Mouse (Mus musculus): ENCODE results near the gene Tusc2. TPM values are rescaled to one million over a fixed set of nuclear protein-coding genes. Genes with fewer than 3 reads are reported as not detected.
A peak's percentile ranks its signal among the peaks of the same experiment; 100 is the strongest.

The Tusc2 gene
- total RNA-seq, 2 experiments from 2014 or later, result 18.7 to 20.9 TPM

GRCm38 (mm10) chr9:107587833-107588639 lies 25.0 kb downstream of the Tusc2 start:
- DNase-seq, result peak; percentile 53

DNA sequence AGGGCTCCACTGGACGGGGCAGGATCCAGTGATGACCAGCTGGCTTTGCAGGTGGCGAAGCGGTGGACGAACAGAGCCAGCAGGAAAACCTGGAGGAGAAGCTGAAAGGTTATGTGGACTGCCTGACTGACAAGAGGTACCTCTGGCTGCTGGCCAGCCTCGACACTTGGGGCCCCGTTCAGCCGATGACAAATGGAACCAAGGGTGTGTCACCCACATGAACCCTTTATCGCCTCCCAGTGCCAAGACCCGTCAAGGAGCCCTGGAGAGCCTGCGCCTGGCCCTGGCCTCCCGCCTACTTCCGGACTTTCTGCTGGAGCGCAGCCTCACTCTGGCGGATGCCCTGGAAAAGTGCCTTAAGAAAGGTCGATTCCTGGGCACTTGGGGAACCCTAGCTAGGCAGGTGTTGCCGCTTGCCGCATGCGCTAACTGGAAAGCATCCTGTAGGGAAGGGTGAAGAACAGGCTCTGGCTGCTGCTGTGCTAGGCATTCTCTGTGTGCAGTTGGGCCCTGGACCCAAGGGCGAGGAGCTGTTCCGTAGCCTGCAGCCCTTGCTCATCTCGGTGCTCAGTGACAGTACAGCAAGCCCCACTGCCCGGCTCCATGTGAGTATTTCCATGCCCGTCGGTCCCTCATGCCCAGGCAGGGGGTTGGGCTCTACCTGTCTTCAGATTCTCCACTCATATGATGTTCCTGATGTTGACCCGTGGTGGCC lies 27.2 kb downstream of the Tusc2 start:
- no peak for DNase-seq

GRCm38 (mm10) chr9:107590773-107591060 lies 27.7 kb downstream of the Tusc2 start:
- no peak for DNase-seq

- DNase-seq, result no peak
Measured at GRCm38 (mm10) chr9:107593101-107593976, 30.3 kb downstream of the Tusc2 start.

DNA sequence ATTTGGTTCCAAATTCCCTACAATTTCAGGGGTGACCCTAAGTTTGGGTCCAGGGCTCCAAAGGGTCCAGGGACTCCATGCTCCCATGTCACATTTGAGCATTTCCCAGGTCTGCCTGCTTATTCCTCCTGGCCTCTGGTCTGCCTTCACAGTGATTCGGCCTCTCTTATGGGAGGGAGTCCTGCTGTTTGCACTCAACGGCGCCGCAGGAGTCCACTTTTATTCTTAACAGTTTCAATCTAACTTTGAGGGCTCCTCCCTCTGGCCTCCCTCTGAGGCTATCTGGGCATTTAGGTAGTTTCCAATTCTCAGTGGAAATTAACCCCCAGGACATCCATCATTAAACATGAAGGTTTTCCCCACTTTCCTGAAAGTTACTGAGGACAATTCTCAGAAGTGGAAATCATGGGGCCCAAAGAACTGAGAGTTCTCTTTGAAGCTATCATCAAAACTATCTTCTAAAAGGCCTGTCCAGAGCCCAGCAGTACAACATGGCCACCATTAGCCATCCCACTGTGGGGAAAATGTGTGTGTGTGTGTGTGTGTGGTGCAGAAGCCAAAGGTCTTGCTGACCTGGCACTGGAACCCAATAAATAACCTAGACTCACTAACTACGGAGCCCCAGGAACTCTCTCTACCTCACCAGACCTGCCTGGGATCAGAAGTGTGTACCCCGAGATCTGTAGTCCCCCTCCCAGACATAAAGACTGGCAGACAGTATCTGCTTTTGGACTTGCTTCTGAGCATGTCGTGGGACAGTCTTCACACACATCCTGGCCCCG lies 31.4 kb downstream of the Tusc2 start:
- no peak for DNase-seq

- peak; percentile 65 for DNase-seq
Measured at GRCm38 (mm10) chr9:107596619-107597569, 33.8 kb downstream of the Tusc2 start.

GRCm38 (mm10) chr9:107598385-107598784 lies 35.3 kb downstream of the Tusc2 start:
- no peak for DNase-seq

- DNase-seq, result no peak
Measured at GRCm38 (mm10) chr9:107599433-107599832, 36.4 kb downstream of the Tusc2 start.

DNA sequence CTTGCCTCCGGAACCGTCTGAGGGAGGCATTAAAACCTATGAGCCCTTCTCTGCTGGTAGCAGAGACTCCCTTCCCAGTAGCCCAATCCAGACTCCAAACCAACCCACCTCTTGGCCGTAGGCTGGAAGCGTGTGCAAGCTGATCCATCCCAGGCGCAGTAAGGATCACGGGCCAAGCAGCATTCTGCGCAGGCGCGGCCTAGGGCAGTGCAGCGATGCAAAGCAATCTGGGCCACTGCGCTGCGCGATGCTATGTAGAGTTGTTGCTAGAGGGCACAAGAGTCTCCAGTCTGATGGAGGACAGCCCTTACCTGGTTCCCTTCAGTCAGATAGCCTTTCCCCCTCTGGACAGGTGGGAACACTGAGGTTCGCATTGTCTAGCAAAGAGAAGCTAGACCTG lies 36.8 kb downstream of the Tusc2 start:
- no peak for DNase-seq

- DNase-seq, result no peak
Measured at GRCm38 (mm10) chr9:107600745-107601144, 37.7 kb downstream of the Tusc2 start.

- no peak for DNase-seq
Measured at GRCm38 (mm10) chr9:107601275-107601674, 38.2 kb downstream of the Tusc2 start.

GRCm38 (mm10) chr9:107602068-107602648 lies 39.1 kb downstream of the Tusc2 start:
- peak; percentile 99 for DNase-seq

- no peak for DNase-seq
Measured at GRCm38 (mm10) chr9:107603251-107603650, 40.2 kb downstream of the Tusc2 start.

- DNase-seq, result no peak
Measured at GRCm38 (mm10) chr9:107605041-107605661, 42.1 kb downstream of the Tusc2 start.

GRCm38 (mm10) chr9:107606591-107606990 lies 43.5 kb downstream of the Tusc2 start:
- DNase-seq, result no peak

DNA sequence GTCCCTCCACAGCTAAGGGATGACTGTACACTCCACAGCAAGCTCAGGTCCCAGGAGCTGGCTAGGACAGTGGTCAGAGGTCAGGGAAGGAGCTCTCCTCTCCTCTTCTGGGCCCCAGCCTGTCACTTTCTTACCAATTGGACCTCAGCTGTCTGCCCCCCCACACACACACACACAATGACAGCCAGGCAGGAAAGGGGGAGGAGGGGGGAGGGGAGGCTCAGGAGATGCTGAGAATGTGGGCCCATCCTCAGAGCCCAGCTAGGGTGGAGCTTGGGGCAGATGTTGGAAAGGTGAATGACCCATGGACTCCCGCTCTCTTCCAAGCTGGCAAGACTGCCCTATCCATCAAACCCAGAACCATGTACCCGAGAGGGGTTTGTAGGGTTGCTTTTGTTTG lies 44.0 kb downstream of the Tusc2 start:
- DNase-seq, result no peak

DNA sequence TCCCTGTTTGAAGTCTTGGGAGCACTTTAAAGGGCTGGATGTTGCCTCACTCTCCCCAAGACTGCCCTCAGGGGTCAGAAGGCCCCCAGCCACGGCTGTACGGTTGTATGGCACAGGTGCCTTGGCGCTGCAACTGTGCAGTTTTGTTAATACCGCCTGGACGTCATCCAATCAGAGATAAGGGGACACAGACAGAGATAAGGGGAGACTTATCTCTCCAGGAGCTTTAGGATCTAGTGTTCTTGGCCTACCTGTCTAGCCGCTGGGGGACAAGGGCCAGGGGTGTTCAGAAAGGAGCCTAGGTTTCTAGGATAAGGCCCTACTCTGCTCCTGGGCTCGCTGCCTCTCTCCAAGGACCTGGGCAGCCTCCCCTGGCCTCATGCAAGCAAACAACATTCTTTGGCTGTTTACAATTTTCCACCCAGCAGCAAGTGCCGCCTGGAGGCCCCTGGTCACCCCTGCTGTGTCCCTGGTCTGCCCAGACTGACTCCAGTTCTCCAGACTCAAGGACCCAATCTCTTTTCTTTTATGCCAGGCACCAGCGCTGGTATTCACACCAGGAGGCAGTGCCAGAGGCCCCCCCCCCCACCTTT lies 44.7 kb downstream of the Tusc2 start:
- no peak for DNase-seq

GRCm38 (mm10) chr9:107608741-107609432 lies 45.8 kb downstream of the Tusc2 start, which contains the start of gene Sema3b:
Gene Sema3b (minus strand): TSS chr9:107609229.
- DNase-seq, result peak; percentile 45

DNA sequence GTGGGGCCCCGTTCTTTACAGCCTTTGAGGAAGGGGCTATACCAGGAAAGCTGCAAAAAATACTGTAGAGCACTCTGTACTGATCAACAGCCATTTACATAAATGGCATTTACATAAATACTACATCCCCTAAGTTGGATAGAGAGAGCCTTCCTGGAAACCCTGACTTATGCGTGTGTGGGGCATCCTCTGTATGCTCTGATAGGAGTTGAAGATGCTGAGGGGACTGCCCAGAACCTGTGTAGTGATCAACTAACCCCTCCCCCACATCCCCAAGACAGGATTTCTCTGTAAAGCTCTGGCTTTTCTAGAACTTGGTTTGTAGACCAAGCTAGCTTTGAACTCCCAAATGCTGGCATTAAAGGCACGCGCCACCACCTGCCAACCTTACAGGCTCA lies 46.4 kb downstream of the Tusc2 start:
- DNase-seq, result no peak
